Mouse (Mus musculus) midbrain, embryonic 12.5 days (tissue): ENCODE data around the gene Rab11fip5. TPM values are rescaled to one million over a fixed set of nuclear protein-coding genes. Genes with fewer than 3 reads are reported as not detected.
A peak's percentile ranks its signal among the peaks of the same experiment; 100 is the strongest.

Experiments used
- ATAC-seq: fragments of 200-750 bp; cut with Nextera tagmentation; 2 replicates; pipeline ENCODE4 v1.8.0; 2017; ENCODE audit warnings: low read depth, moderate TSS enrichment, moderate library complexity; ENCODE audit not compliant: low FRiP score
- H3K27ac ChIP-seq: fragments of 300-500 bp; sonication (generic); replicated peaks from 2 replicates; pipeline ENCODE4 v1.5.1; 2016; ENCODE audit warnings: mild to moderate bottlenecking
- H3K27me3 ChIP-seq: fragments of 300-500 bp; sonication (generic); 2 replicates; pipeline ENCODE4 v1.6.1; 2016; ENCODE audit warnings: mild to moderate bottlenecking
- H3K36me3 ChIP-seq: fragments of 300-500 bp; sonication (generic); 2 replicates; pipeline ENCODE4 v1.6.1; 2016
- H3K4me1 ChIP-seq: fragments of 300-500 bp; sonication (generic); 2 replicates; pipeline ENCODE4 v1.6.1; 2016
- H3K4me2 ChIP-seq: fragments of 300-500 bp; sonication (generic); replicated peaks from 2 replicates; pipeline ENCODE4 v1.6.1; 2016; ENCODE audit warnings: mild to moderate bottlenecking, moderate library complexity
- H3K4me3 ChIP-seq: fragments of 300-500 bp; sonication (generic); 2 replicates; pipeline ENCODE4 v1.5.1; 2016; ENCODE audit warnings: mild to moderate bottlenecking
- H3K9ac ChIP-seq: fragments of 300-500 bp; sonication (generic); replicated peaks from 2 replicates; pipeline ENCODE4 v1.6.1; 2016; ENCODE audit warnings: mild to moderate bottlenecking, moderate library complexity
- H3K9me3 ChIP-seq: fragments of 300-500 bp; sonication (generic); 2 replicates; pipeline ENCODE4 v1.6.1; 2016; ENCODE audit warnings: mild to moderate bottlenecking
- WGBS: fragments of 180-500 bp; shearing (Covaris S2); methylation state at CpG from one replicate; pipeline ENCODE4 v1.1.7; 2016; 5-methylcytosine and 5-hydroxymethylcytosine counted together
- polyA plus RNA-seq: library from polyadenylated mRNA; unstranded; fragments of >200 nt; fragmentation: Nextera tagmentation; extraction: Ambion mirVana; gene quantifications from 2 replicates; pipeline ENCODE4 v1.2.1, GENCODE M21; 2016

The Rab11fip5 gene
- polyA plus RNA-seq: 9.7 and 10.1 TPM in 2 replicates

GRCm38 (mm10) chr6:85373951-85374733 is at the start of gene Rab11fip5:
TSS of gene Rab11fip5 (minus strand) at chr6:85374634.
- H3K4me3 ChIP-seq: peak within 1 kb of the TSS; percentile 67
- H3K27ac ChIP-seq: peak within 1 kb of the TSS; percentile 72
- WGBS: 2% methylated on average over 72 of the region's 80 CpGs
- no peaks in the 10 kb centered on the region for H3K9me3 ChIP-seq
- H3K4me2 ChIP-seq: peak within 1 kb of the TSS; percentile 89
- peaks cover 21% of the 10 kb centered on the region for H3K4me1 ChIP-seq
- no peak; the same call in 1 of the 2 replicates for ATAC-seq
- peaks cover 31% of the 10 kb centered on the region for H3K27me3 ChIP-seq
- no peaks in the 10 kb centered on the region for H3K36me3 ChIP-seq
- H3K9ac ChIP-seq: peak within 1 kb of the TSS; percentile 78

GRCm38 (mm10) chr6:85423836-85424379 is 49.5 kb upstream of the Rab11fip5 start, which contains the start of gene Noto:
TSS of gene Noto (plus strand) at chr6:85423886.
- no peak for ATAC-seq
- Histone ChIP-seq H3K4me1 (peaks cover 8% of the 10 kb centered on the region; the same call in 1 of the 2 replicates), H3K36me3 (no peaks in the 10 kb centered on the region), H3K4me2 (0 out of 2 replicates have a peak within 1 kb of the TSS, but pooled peaks have one; percentile 7), H3K27me3 (peaks cover 21% of the 10 kb centered on the region), H3K4me3 (no peak within 1 kb of the TSS), H3K27ac (no peak within 1 kb of the TSS), H3K9ac (no peak within 1 kb of the TSS), H3K9me3 (no peaks in the 10 kb centered on the region)
- WGBS: 15% methylated on average over 28 of the region's 28 CpGs

GRCm38 (mm10) chr6:85419150-85419549 is 44.7 kb upstream of the Rab11fip5 start:
- Histone ChIP-seq H3K4me1 (peaks cover 7% of the 10 kb centered on the region; the same call in 1 of the 2 replicates), H3K9ac (no peak overlapping the region), H3K36me3 (no peaks in the 10 kb centered on the region), H3K9me3 (no peaks in the 10 kb centered on the region), H3K27me3 (peaks cover 15% of the 10 kb centered on the region), H3K4me3 (no peak overlapping the region), H3K27ac (no peak overlapping the region), H3K4me2 (no peak overlapping the region)
- WGBS: 90% methylated on average over 2 of the region's 2 CpGs
- ATAC-seq: no peak

- no peaks in the 10 kb centered on the region for H3K36me3 ChIP-seq
- 64% methylated on average over 3 of the region's 3 CpGs for WGBS
- H3K27me3 ChIP-seq: no peaks in the 10 kb centered on the region
- no peak overlapping the region for H3K27ac ChIP-seq
- no peak overlapping the region for H3K4me2 ChIP-seq
- no peaks in the 10 kb centered on the region for H3K9me3 ChIP-seq
- no peaks in the 10 kb centered on the region for H3K4me1 ChIP-seq
- no peak overlapping the region for H3K4me3 ChIP-seq
- ATAC-seq: no peak
- H3K9ac ChIP-seq: no peak overlapping the region
Measured at GRCm38 (mm10) chr6:85415829-85416228, 41.4 kb upstream of the Rab11fip5 start.

- Histone ChIP-seq H3K27me3 (peaks cover 41% of the 10 kb centered on the region), H3K36me3 (no peaks in the 10 kb centered on the region), H3K4me2 (no peak overlapping the region), H3K9me3 (no peaks in the 10 kb centered on the region), H3K27ac (no peak overlapping the region), H3K9ac (no peak overlapping the region), H3K4me3 (no peak overlapping the region), H3K4me1 (peaks cover 16% of the 10 kb centered on the region)
- ATAC-seq: peak; percentile 81
- 9% methylated on average over 13 of the region's 13 CpGs for WGBS
Measured at GRCm38 (mm10) chr6:85410771-85411273, 36.4 kb upstream of the Rab11fip5 start.

- WGBS: 1% methylated on average over 31 of the region's 31 CpGs
- H3K27me3 ChIP-seq: peaks cover 41% of the 10 kb centered on the region
- no peaks in the 10 kb centered on the region for H3K9me3 ChIP-seq
- H3K9ac ChIP-seq: peak overlapping the region; percentile 8; the same call in 1 of the 2 replicates
- peak; percentile 73 for ATAC-seq
- H3K4me3 ChIP-seq: peak overlapping the region; percentile 35
- no peak overlapping the region for H3K27ac ChIP-seq
- H3K4me2 ChIP-seq: peak overlapping the region; percentile 59
- peaks cover 16% of the 10 kb centered on the region for H3K4me1 ChIP-seq
- no peaks in the 10 kb centered on the region for H3K36me3 ChIP-seq
Measured at GRCm38 (mm10) chr6:85409003-85409402, 34.6 kb upstream of the Rab11fip5 start.

- H3K9me3 ChIP-seq: no peaks in the 10 kb centered on the region
- peak overlapping the region; percentile 54 for H3K27ac ChIP-seq
- no peaks in the 10 kb centered on the region for H3K36me3 ChIP-seq
- H3K27me3 ChIP-seq: peaks cover 15% of the 10 kb centered on the region
- no peak for ATAC-seq
- H3K4me1 ChIP-seq: peaks cover 5% of the 10 kb centered on the region
- no peak overlapping the region for H3K4me2 ChIP-seq
- 75% methylated on average over 10 of the region's 10 CpGs for WGBS
- no peak overlapping the region for H3K4me3 ChIP-seq
- H3K9ac ChIP-seq: no peak overlapping the region
Measured at GRCm38 (mm10) chr6:85403039-85403438, 28.6 kb upstream of the Rab11fip5 start.

- no peaks in the 10 kb centered on the region for H3K36me3 ChIP-seq
- ATAC-seq: no peak
- peak overlapping the region; percentile 54 for H3K27ac ChIP-seq
- H3K4me3 ChIP-seq: no peak overlapping the region
- H3K4me1 ChIP-seq: peaks cover 5% of the 10 kb centered on the region
- no peak overlapping the region for H3K9ac ChIP-seq
- H3K27me3 ChIP-seq: peaks cover 10% of the 10 kb centered on the region
- H3K4me2 ChIP-seq: no peak overlapping the region
- H3K9me3 ChIP-seq: no peaks in the 10 kb centered on the region
- 43% methylated on average over 2 of the region's 2 CpGs for WGBS
Measured at GRCm38 (mm10) chr6:85402613-85403012, 28.2 kb upstream of the Rab11fip5 start.

GRCm38 (mm10) chr6:85399715-85400114 is 25.3 kb upstream of the Rab11fip5 start:
- Histone ChIP-seq H3K27me3 (no peaks in the 10 kb centered on the region), H3K4me3 (no peak overlapping the region), H3K36me3 (no peaks in the 10 kb centered on the region), H3K27ac (no peak overlapping the region), H3K4me2 (no peak overlapping the region), H3K4me1 (peaks cover 5% of the 10 kb centered on the region), H3K9ac (no peak overlapping the region), H3K9me3 (no peaks in the 10 kb centered on the region)
- WGBS: 39% methylated on average over 5 of the region's 5 CpGs
- ATAC-seq: no peak

GRCm38 (mm10) chr6:85397165-85397564 is 22.7 kb upstream of the Rab11fip5 start:
- Histone ChIP-seq H3K27me3 (no peaks in the 10 kb centered on the region), H3K36me3 (no peaks in the 10 kb centered on the region), H3K27ac (no peak overlapping the region), H3K4me3 (no peak overlapping the region), H3K9ac (no peak overlapping the region), H3K4me1 (no peaks in the 10 kb centered on the region; the same call in 1 of the 2 replicates), H3K4me2 (no peak overlapping the region), H3K9me3 (no peaks in the 10 kb centered on the region)
- WGBS: 15% methylated on average over 1 of the region's 1 CpGs
- ATAC-seq: no peak

GRCm38 (mm10) chr6:85395360-85395759 is 20.9 kb upstream of the Rab11fip5 start:
- 85% methylated on average over 2 of the region's 2 CpGs for WGBS
- H3K4me3 ChIP-seq: no peak overlapping the region
- no peaks in the 10 kb centered on the region for H3K36me3 ChIP-seq
- ATAC-seq: no peak
- H3K9me3 ChIP-seq: no peaks in the 10 kb centered on the region
- no peak overlapping the region for H3K9ac ChIP-seq
- no peak overlapping the region for H3K4me2 ChIP-seq
- H3K4me1 ChIP-seq: no peaks in the 10 kb centered on the region; the same call in 1 of the 2 replicates
- H3K27me3 ChIP-seq: no peaks in the 10 kb centered on the region
- no peak overlapping the region for H3K27ac ChIP-seq

- Histone ChIP-seq H3K27ac (no peak overlapping the region), H3K36me3 (no peaks in the 10 kb centered on the region), H3K27me3 (peaks cover 8% of the 10 kb centered on the region), H3K4me2 (no peak overlapping the region), H3K4me1 (no peaks in the 10 kb centered on the region), H3K9me3 (no peaks in the 10 kb centered on the region), H3K4me3 (no peak overlapping the region), H3K9ac (no peak overlapping the region)
- 29% methylated on average over 6 of the region's 7 CpGs for WGBS
- ATAC-seq: no peak
Measured at GRCm38 (mm10) chr6:85391803-85392202, 17.4 kb upstream of the Rab11fip5 start.
